Mouse (Mus musculus): ENCODE data around the gene Ddx18.

Gene Ddx18

GRCm38 (mm10) chr1:121527600-121528398, 40.0 kb downstream of the Ddx18 start:
- no peak for DNase-seq (ENCODE audit: low spot score in 2 of 2)

- no peak for DNase-seq (ENCODE audit: low spot score in 2 of 2)
Measured at GRCm38 (mm10) chr1:121527061-121527460, 40.7 kb downstream of the Ddx18 start.

- no peak for DNase-seq (ENCODE audit: low spot score in 2 of 2)
Measured at GRCm38 (mm10) chr1:121518609-121519008, 49.2 kb downstream of the Ddx18 start.

GRCm38 (mm10) chr1:121511966-121512365, 55.8 kb downstream of the Ddx18 start:
- DNase-seq (ENCODE audit: low spot score in 2 of 2): no peak

GRCm38 (mm10) chr1:121511186-121511585, 56.6 kb downstream of the Ddx18 start:
- no peak for DNase-seq (ENCODE audit: low spot score in 2 of 2)

- DNase-seq (ENCODE audit: low spot score in 2 of 2): no peak
Measured at GRCm38 (mm10) chr1:121510420-121511140, 57.2 kb downstream of the Ddx18 start.

GRCm38 (mm10) chr1:121508729-121509128, 59.1 kb downstream of the Ddx18 start:
- DNase-seq (ENCODE audit: low spot score in 2 of 2): no peak

Data from natural killer cell, adult 2 months (primary cell).